Mouse (Mus musculus): Measurements from ENCODE around the gene Tsc22d4.

The Tsc22d4 gene

DNA sequence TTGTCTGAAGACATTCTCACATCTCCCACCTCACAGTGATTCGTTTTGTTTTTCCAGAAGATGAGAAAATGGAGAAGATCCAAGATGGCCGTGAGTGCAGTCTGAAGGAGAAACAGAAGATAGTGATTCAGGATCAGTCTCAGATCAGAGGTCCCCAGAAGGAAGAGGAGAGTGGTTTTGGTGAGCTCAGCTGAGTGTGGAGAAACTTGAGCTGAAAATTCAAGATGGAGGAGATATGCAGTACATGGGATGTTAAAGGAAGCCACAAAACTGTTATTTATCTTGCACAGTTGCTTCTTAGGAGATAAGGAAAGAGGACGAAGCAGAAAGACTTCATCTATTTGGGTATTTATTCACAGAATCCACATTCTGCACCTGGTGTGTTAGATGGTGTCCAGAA, 55.4 kb downstream of the Tsc22d4 start:
- no peak for DNase-seq

DNA sequence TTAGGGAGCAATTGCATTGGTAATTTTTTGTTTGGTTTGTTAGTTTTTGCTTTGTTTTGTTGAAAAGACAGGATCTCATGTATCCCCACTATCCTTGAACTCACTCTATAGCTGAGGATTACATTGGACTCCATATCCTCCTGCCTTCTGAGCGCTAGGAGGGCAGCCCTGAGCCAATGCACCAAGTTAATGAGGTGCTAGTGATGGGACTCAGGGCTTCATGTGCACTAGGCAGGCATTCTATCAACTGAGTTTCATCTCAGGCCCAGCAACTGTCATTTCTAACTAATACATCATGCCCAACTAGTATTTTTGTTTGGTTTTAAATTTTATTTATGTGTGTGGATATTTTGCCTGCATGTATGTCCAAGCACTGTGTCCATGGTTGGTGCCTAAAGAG, 60.6 kb downstream of the Tsc22d4 start:
- no peak for DNase-seq

DNA sequence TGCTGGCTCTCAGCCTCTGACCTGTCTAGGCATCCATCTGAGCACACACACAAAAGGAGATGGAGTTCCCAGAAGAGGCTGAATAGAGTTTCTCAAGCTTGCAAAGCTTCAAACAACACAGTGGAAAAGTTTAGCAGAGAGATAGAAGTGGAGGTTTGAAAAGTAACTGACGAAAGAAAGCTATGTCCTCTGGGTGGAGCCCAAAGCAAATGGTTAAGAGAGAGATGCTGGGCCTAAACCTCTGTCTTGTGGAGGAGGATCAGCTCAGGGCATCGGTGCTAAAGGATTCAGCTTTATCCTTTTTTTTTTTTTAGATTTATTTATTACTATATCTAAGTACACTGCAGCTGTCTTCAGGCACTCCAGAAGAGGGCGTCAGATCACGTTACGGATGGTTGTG, 62.8 kb downstream of the Tsc22d4 start:
- no peak for DNase-seq

DNA sequence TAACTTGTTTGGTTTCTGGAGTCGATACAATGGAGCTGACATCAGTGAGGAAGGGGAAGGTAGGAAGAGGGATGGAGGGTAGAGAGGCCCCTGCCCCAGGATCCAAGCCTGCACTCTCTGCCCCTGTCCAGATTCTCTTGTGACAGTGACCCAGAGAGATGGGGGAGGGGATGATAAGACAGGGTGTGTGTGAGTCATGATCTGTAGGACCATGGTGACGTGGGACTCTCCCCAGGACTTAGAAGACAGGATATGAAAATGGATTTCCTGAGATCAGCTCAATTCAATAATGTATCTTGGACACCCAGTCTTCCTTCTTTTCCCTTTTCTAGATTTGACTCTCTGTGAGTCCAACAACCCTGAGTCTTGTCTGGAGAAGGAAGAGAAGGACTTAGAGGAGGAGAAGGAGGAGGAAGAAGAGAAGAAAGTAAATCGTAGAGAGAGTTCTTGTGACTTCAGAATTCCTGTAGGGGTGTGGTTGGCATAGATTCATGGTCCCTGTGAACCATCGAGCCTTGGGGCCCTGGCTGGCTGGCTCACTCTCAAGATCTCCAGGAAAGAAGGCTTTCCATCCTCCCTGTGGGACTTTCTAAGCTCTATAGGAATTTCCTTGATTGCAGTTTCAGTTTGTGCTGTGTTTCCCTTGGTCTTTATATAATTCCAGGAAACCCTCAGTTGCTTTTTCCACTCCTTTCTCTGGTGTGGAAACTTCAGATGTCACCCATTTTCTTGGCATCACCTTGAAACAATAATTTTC, 72.1 kb downstream of the Tsc22d4 start:
- no peak for DNase-seq
